Mouse (Mus musculus): ENCODE measurements around the gene Cpt1c. TPM values are rescaled to one million over a fixed set of nuclear protein-coding genes. Genes with fewer than 3 reads are reported as not detected.

Gene Cpt1c
- polyA plus RNA-seq, 2 experiments = 0.80 to 2.5 TPM

DNA sequence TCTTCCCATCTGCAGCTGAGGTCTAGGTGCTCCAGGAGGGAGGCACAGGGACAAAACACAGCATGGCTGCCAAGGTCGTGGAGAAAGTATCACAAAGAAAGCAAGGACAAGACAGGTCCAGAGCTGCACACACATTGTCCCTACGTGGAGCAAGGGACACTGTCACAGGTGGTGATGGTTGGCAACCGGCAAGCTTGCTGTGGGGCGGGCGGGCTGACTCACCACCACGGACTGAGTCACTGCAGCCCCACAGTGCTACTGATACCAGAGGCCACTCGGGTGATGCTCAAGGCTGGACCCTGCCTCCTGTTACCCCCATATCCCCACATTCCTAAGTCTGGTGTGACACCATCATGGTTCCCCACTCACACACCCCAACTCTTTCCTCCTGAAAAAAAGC lies 27.8 kb upstream of the Cpt1c start:
- no peak for DNase-seq (ENCODE audit: low read depth in 3 of 3, low spot score in 3 of 3)
- Histone ChIP-seq H3K27me3 (ENCODE audit: control insufficient read depth, insufficient read depth, low read length) (no peaks in the 10 kb centered on the region), H3K36me3 (replicated peaks; ENCODE audit: control insufficient read depth, insufficient read depth, low read depth) (peaks cover 69% of the 10 kb centered on the region), H3K9ac (replicated peaks) (no peak overlapping the region), H3K4me1 (replicated peaks; ENCODE audit: control insufficient read depth in 2 of 2, insufficient read depth in 2 of 2, low read length in 1 of 2) (peaks cover 3 to 5% of the 10 kb centered on the region in 2 experiments; a peak in 3 of 4 replicates), H3K4me3 (ENCODE audit: insufficient read depth in 1 of 2, low read depth in 2 of 2, low read length in 2 of 2) (no peak overlapping the region), H3K4me2 (ENCODE audit: low read depth) (no peak overlapping the region), H3K9me3 (ENCODE audit: control insufficient read depth, low read length) (no peaks in the 10 kb centered on the region), H3K27ac (no peak overlapping the region)
- WGBS (ENCODE audit: insufficient replicate concordance) = 67% methylated on average over 7 of the region's 7 CpGs
- TF ChIP-seq CTCF (IDR thresholded peaks at IDR 0.05; ENCODE audit: low read depth) (no peak), EP300 (IDR thresholded peaks at IDR 0.05; ENCODE audit: low read depth) (no peak)
- ATAC-seq (ENCODE audit: insufficient read depth) = no peak

DNA sequence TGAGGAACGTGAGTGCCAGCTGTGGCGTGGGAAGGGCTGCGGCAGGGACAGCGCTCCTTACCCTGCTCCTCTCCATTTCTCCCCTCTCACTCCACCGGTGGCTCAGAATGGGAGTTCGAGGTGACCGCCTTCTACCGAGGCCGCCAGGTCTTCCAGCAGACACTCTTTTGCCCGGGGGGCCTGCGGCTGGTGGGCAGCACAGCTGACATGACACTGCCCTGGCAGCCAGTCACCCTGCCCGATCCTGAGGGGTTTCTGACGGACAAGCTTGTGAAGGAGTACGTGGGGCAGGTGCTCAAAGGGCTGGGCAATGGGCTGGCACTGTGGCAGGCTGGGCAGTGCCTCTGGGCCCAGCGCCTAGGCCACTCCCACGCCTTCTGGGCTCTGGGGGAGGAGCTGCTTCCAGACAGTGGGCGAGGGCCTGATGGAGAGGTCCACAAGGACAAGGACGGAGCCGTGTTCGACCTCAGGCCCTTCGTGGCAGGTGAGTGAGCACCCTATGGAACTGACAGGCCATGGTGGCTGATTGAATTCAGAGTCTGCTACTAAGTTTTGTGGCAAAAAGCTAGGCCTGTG lies 26.0 kb upstream of the Cpt1c start:
- TF ChIP-seq CTCF (IDR thresholded peaks at IDR 0.05; ENCODE audit: low read depth) = no peak
- ATAC-seq (ENCODE audit: insufficient read depth) (no peak), DNase-seq (ENCODE audit: low read depth in 3 of 3, low spot score in 3 of 3) (no peak)
- Histone ChIP-seq H3K4me3 (ENCODE audit: insufficient read depth in 1 of 2, low read depth in 2 of 2, low read length in 2 of 2) (no peak overlapping the region), H3K27ac (no peak overlapping the region), H3K9ac (replicated peaks) (no peak overlapping the region), H3K4me1 (replicated peaks; ENCODE audit: control insufficient read depth in 2 of 2, insufficient read depth in 2 of 2, low read length in 1 of 2) (peaks cover 7 to 11% of the 10 kb centered on the region in 2 experiments; a peak in 3 of 4 replicates), H3K36me3 (replicated peaks; ENCODE audit: control insufficient read depth, insufficient read depth, low read depth) (peaks cover 51% of the 10 kb centered on the region), H3K4me2 (ENCODE audit: low read depth) (no peak overlapping the region), H3K27me3 (ENCODE audit: control insufficient read depth, insufficient read depth, low read length) (no peaks in the 10 kb centered on the region), H3K9me3 (ENCODE audit: control insufficient read depth, low read length) (no peaks in the 10 kb centered on the region)
- WGBS (ENCODE audit: insufficient replicate concordance) = 82% methylated on average over 21 of the region's 21 CpGs

DNA sequence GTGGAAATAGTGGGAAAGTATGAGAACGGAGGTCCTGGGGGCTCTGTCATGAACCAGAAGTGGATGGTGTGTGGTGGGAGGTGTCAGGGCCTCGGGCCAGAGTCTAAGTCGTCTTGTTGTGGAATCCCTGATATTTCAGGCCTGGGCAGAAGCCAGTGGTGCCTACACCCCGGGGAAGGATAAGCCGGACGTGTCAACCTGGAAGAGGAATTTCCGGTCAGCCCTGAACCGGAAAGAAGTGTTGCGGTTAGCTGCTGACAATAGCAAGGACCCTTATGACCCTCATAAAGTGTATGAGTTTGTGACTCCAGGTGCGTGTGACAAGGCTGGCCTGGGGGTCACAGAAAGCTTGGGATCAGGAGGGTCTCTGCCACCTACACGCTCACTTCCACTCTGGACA lies 25.1 kb upstream of the Cpt1c start:
- no peak overlapping the region for H3K9ac ChIP-seq (replicated peaks)
- no peaks in the 10 kb centered on the region for H3K9me3 ChIP-seq (ENCODE audit: control insufficient read depth, low read length)
- H3K36me3 ChIP-seq (replicated peaks; ENCODE audit: control insufficient read depth, insufficient read depth, low read depth) = peaks cover 43% of the 10 kb centered on the region
- H3K4me1 ChIP-seq (replicated peaks; ENCODE audit: control insufficient read depth in 2 of 2, insufficient read depth in 2 of 2, low read length in 1 of 2) = peaks cover 7 to 11% of the 10 kb centered on the region in 2 experiments; a peak in 3 of 4 replicates
- ATAC-seq (ENCODE audit: insufficient read depth) = no peak
- DNase-seq (ENCODE audit: low read depth in 3 of 3, low spot score in 3 of 3) = no peak
- no peaks in the 10 kb centered on the region for H3K27me3 ChIP-seq (ENCODE audit: control insufficient read depth, insufficient read depth, low read length)
- peak overlapping the region; percentile 99; the same call in 1 of the 2 replicates for H3K4me2 ChIP-seq (ENCODE audit: low read depth)
- 79% methylated on average over 11 of the region's 11 CpGs for WGBS (ENCODE audit: insufficient replicate concordance)
- no peak for TF ChIP-seq CTCF (IDR thresholded peaks at IDR 0.05; ENCODE audit: low read depth)
- no peak for TF ChIP-seq EP300 (IDR thresholded peaks at IDR 0.05; ENCODE audit: low read depth)
- H3K27ac ChIP-seq = no peak overlapping the region
- H3K4me3 ChIP-seq (ENCODE audit: insufficient read depth in 1 of 2, low read depth in 2 of 2, low read length in 2 of 2) = no peak overlapping the region

DNA sequence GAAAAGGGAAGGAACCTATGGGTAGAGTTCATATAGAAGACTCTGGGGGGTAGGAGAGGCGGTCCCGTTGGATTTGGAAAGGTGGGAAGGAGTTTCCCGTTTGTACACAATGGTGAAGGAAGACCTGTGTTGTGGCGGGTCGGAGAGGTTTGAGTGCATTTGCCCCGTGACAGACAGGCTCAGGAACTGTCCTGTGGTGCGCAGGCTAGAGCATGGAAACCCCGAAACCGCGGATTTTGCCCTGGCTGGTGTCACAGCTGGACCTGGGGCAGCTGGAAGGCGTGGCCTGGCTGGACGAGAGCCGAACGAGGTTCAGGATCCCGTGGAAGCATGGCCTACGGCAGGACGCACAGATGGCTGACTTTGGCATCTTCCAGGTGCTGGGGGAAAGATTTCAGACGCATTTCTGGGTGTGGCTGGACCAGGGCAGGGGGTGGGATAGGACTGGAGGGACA lies 23.9 kb upstream of the Cpt1c start, which contains the start of gene Bcl2l12:
Bcl2l12 (minus strand) TSS at position 212 of the 455 bp plus-strand sequence.
- Histone ChIP-seq H3K27me3 (ENCODE audit: control insufficient read depth, insufficient read depth, low read length) (no peaks in the 10 kb centered on the region), H3K4me1 (replicated peaks; ENCODE audit: control insufficient read depth in 2 of 2, insufficient read depth in 2 of 2, low read length in 1 of 2) (peaks cover 7 to 11% of the 10 kb centered on the region in 2 experiments; a peak in 3 of 4 replicates), H3K4me2 (ENCODE audit: low read depth) (peak within 1 kb of the TSS; percentile 99), H3K27ac (peak within 1 kb of the TSS; percentile 91), H3K36me3 (replicated peaks; ENCODE audit: control insufficient read depth, insufficient read depth, low read depth) (peaks cover 36% of the 10 kb centered on the region), H3K9ac (replicated peaks) (peak within 1 kb of the TSS; percentile 83), H3K9me3 (ENCODE audit: control insufficient read depth, low read length) (no peaks in the 10 kb centered on the region), H3K4me3 (ENCODE audit: insufficient read depth in 1 of 2, low read depth in 2 of 2, low read length in 2 of 2) (peak within 1 kb of the TSS; percentile 74 to 81)
- ATAC-seq (ENCODE audit: insufficient read depth) (peak; percentile 5; the same call in 1 of the 2 replicates), DNase-seq (ENCODE audit: low read depth in 3 of 3, low spot score in 3 of 3) (peak in 1 of 3 experiments; percentile 50)
- TF ChIP-seq EP300 (IDR thresholded peaks at IDR 0.05; ENCODE audit: low read depth) (no peak), CTCF (IDR thresholded peaks at IDR 0.05; ENCODE audit: low read depth) (no peak)
- under 1% methylated on average over 18 of the region's 18 CpGs for WGBS (ENCODE audit: insufficient replicate concordance)

DNA sequence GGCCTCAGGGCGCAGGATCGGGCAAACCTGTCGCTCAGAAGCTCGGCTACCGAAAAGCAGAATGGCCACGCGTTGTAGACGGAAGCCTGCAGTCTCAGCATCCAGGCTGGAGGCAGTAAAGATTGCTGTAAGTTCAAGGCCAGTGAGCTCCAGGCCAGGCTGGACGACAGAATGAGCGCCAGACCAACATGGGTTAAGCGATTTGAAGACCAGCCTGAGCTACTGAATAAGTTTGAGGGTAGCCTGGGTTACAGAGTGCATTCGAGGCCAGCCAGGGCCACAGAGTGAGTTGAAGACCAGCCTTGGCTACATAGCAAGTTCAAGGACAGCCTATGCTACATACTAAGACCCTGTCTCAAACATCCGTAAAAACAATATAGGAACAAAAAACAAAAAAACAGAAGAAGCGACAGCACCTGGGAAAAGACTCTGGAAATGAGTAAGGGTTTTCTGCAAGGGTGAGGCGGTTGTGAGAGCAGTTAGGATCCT lies 23.3 kb upstream of the Cpt1c start:
- peak; percentile 3; the same call in 1 of the 2 replicates for ATAC-seq (ENCODE audit: insufficient read depth)
- TF ChIP-seq EP300 (IDR thresholded peaks at IDR 0.05; ENCODE audit: low read depth) = no peak
- no peak for TF ChIP-seq CTCF (IDR thresholded peaks at IDR 0.05; ENCODE audit: low read depth)
- no peak for DNase-seq (ENCODE audit: low read depth in 3 of 3, low spot score in 3 of 3)
- no peaks in the 10 kb centered on the region for H3K9me3 ChIP-seq (ENCODE audit: control insufficient read depth, low read length)
- peaks cover 31% of the 10 kb centered on the region for H3K36me3 ChIP-seq (replicated peaks; ENCODE audit: control insufficient read depth, insufficient read depth, low read depth)
- no peaks in the 10 kb centered on the region for H3K27me3 ChIP-seq (ENCODE audit: control insufficient read depth, insufficient read depth, low read length)
- peak overlapping the region; percentile 99 for H3K4me2 ChIP-seq (ENCODE audit: low read depth)
- H3K4me3 ChIP-seq (ENCODE audit: insufficient read depth in 1 of 2, low read depth in 2 of 2, low read length in 2 of 2) = peak overlapping the region; percentile 74 to 81
- H3K9ac ChIP-seq (replicated peaks) = peak overlapping the region; percentile 83
- peak overlapping the region; percentile 91 for H3K27ac ChIP-seq
- H3K4me1 ChIP-seq (replicated peaks; ENCODE audit: control insufficient read depth in 2 of 2, insufficient read depth in 2 of 2, low read length in 1 of 2) = peaks cover 7 to 11% of the 10 kb centered on the region in 2 experiments; a peak in 3 of 4 replicates
- WGBS (ENCODE audit: insufficient replicate concordance) = 2% methylated on average over 15 of the region's 15 CpGs

Measured in liver, embryonic 14.5 days (tissue).